Mouse (Mus musculus) ovary, postnatal 14 days (tissue): Measurements from ENCODE around the gene Klf13.
A peak's percentile ranks its signal among the peaks of the same experiment; 100 is the strongest.

ENCODE experiments used
- DNase-seq: peaks from one replicate; pipeline ENCODE4 v3.0.0; 2022; ENCODE audit warnings: low spot score

The Klf13 gene

GRCm38 (mm10) chr7:63907778-63908495 lies 30.8 kb downstream of the Klf13 start:
- no peak for DNase-seq

- no peak for DNase-seq
These were observed 33.1 kb downstream of the Klf13 start for GRCm38 (mm10) chr7:63905642-63906041.

- DNase-seq, result no peak
These were observed 33.5 kb downstream of the Klf13 start for GRCm38 (mm10) chr7:63905190-63905589.

GRCm38 (mm10) chr7:63903635-63904380 lies 34.9 kb downstream of the Klf13 start:
- no peak for DNase-seq

GRCm38 (mm10) chr7:63902604-63903210 lies 36.0 kb downstream of the Klf13 start:
- no peak for DNase-seq

- no peak for DNase-seq
These were observed 36.8 kb downstream of the Klf13 start for GRCm38 (mm10) chr7:63901942-63902341.

GRCm38 (mm10) chr7:63901346-63901745 lies 37.4 kb downstream of the Klf13 start:
- DNase-seq, result no peak

GRCm38 (mm10) chr7:63900411-63900810 lies 38.3 kb downstream of the Klf13 start:
- DNase-seq, result no peak

- DNase-seq, result no peak
These were observed 38.8 kb downstream of the Klf13 start for GRCm38 (mm10) chr7:63899925-63900324.

- no peak for DNase-seq
These were observed 40.5 kb downstream of the Klf13 start for GRCm38 (mm10) chr7:63898201-63898600.

- DNase-seq, result no peak
These were observed 41.1 kb downstream of the Klf13 start for GRCm38 (mm10) chr7:63897655-63898054.

GRCm38 (mm10) chr7:63896968-63897468 lies 41.7 kb downstream of the Klf13 start:
- peak; percentile 76 for DNase-seq

GRCm38 (mm10) chr7:63896276-63896967 lies 42.3 kb downstream of the Klf13 start:
- no peak for DNase-seq

- no peak for DNase-seq
These were observed 43.5 kb downstream of the Klf13 start for GRCm38 (mm10) chr7:63895223-63895622.

GRCm38 (mm10) chr7:63894662-63895061 lies 44.1 kb downstream of the Klf13 start:
- no peak for DNase-seq

GRCm38 (mm10) chr7:63893729-63894128 lies 45.0 kb downstream of the Klf13 start:
- DNase-seq, result no peak

GRCm38 (mm10) chr7:63893201-63893600 lies 45.5 kb downstream of the Klf13 start:
- DNase-seq, result no peak

- DNase-seq, result no peak
These were observed 47.1 kb downstream of the Klf13 start for GRCm38 (mm10) chr7:63891488-63892075.

GRCm38 (mm10) chr7:63889116-63889975 lies 49.4 kb downstream of the Klf13 start:
- no peak for DNase-seq

GRCm38 (mm10) chr7:63888674-63889073 lies 50.0 kb downstream of the Klf13 start:
- no peak for DNase-seq

- DNase-seq, result no peak
These were observed 51.1 kb downstream of the Klf13 start for GRCm38 (mm10) chr7:63887602-63888123.
